Mouse (Mus musculus) thymus, postnatal 4 days (tissue): ENCODE measurements around the gene Slc7a11.

Source experiments
- DNase-seq: peaks from one replicate; pipeline ENCODE4 v3.0.0; 2021

Gene Slc7a11

DNA sequence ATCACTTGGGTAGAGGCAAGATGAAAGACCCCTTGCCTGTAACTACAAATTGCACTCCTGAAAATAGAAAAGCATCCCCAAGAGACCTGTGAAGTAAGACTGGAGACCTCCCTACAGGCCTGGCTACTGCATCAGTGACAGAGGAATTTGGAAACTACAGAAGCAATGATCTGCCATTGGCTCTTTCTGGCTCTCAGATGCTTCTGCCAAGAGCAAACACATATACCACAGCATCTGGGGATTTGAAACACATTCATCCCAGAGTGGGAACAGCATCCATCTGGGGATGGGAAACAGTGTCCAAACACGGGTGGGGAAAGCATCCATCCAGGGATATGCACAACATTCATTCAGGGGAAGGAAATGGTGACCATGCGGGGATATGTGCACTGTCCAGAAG, 313.1 kb downstream of the Slc7a11 start:
- no peak for DNase-seq

DNA sequence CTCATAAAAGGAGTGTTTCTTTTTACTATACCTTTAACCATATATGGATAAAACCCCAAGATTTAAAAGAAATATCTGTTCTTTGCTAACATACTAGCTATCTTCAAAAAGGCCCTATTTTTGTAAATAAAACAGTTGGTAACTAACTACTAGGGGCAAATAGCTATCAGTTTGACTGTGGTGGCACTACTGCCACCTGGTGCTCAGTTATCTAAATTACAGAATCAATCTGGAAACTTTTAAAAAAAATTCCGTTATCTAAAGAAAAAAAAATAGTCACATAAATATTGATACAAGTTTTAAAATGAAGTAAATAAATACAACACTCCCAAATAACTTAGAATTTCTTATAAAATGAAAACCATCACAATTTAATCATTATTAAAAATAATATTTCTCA, 322.4 kb downstream of the Slc7a11 start:
- no peak for DNase-seq

DNA sequence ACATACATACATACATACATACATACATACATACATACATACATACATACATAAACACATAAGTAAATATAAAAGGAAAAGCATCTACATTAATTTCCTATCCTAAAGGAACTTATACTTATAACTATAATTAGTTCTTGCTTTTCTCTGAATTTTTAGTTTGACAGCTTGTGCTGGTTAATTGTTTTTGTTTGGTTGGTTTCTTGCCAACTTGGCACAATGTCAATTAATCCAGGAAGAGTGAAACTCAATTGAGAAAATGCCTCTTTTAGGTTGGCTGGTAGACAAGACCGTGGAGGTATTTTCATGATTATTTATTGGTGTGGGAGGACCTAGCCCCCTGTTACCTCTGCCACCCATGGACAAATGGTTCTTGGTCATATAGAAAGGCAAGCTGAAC, 327.1 kb downstream of the Slc7a11 start:
- DNase-seq: no peak

DNA sequence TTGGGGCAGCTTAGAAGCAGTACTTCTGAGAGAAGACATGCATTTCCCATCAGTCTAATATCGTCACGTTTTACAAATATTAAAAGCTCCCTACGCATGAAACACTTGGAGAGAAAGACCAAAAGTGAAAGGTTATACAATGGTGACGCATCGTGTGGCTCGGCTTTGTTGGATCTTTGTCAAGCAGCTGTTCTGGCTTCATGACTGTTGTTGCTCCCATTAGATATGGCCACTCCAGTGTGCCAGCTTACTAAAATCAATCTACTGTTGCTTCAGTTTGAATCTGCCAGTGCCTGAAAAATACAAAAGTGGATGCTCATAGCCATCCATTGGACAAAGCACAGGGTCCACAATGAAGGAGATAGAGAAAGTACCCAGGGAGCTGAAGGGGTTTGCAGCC, 337.9 kb downstream of the Slc7a11 start:
- DNase-seq: no peak

GRCm38 (mm10) chr3:50094404-50095092, 348.9 kb downstream of the Slc7a11 start:
- DNase-seq: no peak

GRCm38 (mm10) chr3:50076979-50077378, 366.4 kb downstream of the Slc7a11 start:
- DNase-seq: peak; percentile 50

GRCm38 (mm10) chr3:50063396-50063795, 380.0 kb downstream of the Slc7a11 start:
- DNase-seq: no peak

DNA sequence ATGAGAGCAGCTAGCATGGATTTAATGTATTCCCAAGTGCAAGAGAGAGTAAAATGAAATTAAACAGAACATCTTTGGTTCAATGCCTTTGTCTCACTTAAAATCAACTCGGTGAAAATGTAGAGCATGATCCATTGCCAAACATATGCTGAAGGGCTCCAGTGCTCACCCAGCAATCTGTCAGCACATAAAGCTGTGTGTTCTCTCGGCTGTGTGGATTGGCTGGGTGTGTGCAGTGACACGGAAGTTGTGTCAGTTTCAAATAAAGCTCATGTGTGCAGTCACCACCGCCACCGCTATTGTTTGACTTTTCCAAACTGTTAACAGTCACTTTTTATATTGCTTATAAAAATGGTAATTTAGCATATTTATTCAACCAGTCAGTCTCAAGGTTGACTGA, 398.7 kb downstream of the Slc7a11 start:
- DNase-seq: no peak

GRCm38 (mm10) chr3:50044160-50044559, 399.3 kb downstream of the Slc7a11 start:
- no peak for DNase-seq

- no peak for DNase-seq
These were observed 402.3 kb downstream of the Slc7a11 start for GRCm38 (mm10) chr3:50041141-50041540.

- DNase-seq: no peak
These were observed 407.4 kb downstream of the Slc7a11 start for GRCm38 (mm10) chr3:50035875-50036528.

DNA sequence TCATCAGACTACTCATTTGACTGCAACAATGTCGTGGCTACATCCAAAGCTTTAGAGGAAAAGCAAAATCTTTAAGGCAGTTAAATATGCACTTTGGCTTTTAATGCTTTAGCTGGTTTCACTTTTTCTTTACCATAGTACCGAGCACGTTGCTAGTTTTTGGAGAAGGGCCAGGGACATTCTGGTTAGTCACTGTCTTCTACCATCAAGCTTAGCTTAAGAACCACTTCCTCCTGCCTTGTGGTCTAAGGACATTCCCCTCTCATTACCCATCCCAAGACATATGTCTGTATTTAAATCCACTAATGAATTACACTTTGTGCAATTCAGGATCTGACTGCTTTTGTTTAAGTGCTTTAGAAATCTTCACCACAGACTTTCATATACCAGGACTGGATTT, 410.1 kb downstream of the Slc7a11 start:
- DNase-seq: no peak

GRCm38 (mm10) chr3:50026039-50026438, 417.4 kb downstream of the Slc7a11 start:
- DNase-seq: no peak

DNA sequence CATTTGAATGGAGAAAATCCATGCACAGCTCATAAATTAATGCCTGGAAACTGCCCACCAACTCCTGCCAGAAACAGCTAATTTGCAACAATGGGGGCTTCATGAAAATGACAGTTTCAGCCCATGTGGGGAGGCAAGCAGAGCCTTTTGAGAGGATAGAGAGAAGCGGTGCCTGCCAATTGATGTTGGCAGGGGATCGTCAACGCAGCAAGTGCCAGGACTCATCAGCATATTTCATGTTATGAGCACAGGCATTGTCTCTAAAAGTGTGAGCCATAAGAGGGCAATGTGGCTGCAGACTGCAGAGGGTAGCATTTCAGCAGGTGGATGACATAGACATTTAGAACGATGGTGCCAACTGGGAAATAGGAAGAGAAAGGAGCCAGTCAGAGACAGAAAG, 429.0 kb downstream of the Slc7a11 start:
- no peak for DNase-seq

- DNase-seq: no peak
These were observed 431.4 kb downstream of the Slc7a11 start for GRCm38 (mm10) chr3:50012012-50012411.

DNA sequence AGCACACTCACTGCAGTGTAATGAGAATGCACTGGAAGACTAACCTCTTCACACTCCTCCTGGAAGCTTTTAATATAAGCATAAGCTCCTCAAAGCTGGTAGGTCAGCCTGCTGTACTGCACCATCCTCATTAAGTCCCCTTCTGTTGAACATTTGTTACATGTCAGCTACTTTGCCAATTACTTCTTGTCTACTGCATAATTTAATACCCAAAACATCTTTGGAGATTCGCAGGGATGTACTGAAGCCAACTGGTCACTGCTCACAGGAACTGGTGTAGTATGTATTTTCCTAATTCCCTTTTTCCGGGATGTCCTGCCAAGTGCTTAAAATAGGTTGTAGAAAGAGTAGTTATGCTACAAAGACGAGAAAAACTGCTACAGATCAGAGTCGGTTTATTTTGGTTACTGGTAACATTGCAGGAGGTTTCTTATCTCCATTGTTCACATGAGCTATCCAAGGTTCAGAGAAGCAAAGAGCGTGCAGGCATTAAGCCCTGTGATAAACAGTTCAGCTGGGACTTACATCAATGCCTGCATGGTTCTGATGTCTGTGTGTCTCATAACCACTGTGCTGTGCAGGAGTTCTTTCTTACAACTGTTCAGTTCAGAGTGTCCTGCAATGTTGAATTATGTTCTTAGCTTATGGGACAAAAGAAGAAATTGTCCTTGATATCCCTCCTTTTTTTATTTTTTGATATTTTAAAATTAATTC, 439.3 kb downstream of the Slc7a11 start:
- no peak for DNase-seq

- no peak for DNase-seq
These were observed 441.3 kb downstream of the Slc7a11 start for GRCm38 (mm10) chr3:50002067-50002466.

DNA sequence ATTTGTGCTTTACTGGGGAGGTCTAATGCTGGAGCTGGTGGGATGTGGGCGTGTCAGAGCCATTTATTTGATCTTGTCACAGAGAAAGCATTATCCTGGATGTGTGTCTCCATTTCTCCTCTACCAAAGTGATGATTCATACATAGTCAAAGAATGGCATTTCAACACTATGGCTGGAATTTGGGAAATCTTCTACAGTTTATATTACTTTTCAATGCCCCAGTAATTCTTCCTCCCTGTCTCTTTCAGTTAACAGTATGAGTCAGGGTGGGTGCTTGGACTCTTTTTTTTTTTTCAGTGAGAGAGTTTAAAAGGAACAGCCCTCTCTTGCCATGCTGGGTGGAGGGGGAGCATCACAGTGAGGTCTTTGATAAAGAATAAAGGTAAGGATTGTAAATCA, 441.8 kb downstream of the Slc7a11 start:
- no peak for DNase-seq

GRCm38 (mm10) chr3:49992891-49993290, 450.5 kb downstream of the Slc7a11 start:
- DNase-seq: no peak

DNA sequence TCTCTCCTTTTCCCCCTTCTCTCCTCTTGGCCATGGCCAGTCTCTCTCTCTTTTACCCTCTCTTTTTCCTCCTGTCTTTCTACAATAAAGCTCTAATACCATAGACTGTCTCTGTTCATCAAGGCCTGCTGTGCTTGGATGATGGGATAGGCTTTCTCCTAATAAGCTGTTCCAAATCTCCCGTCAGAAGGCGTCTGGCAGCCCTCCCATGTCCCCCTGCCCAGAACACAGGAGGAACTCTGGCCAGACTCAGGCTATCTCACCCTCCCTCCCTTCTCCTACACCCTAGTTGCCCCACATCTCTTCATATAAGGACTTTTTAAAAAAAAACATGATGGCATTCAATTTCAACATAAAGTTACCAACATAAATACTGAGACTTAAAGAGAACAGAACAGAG, 456.2 kb downstream of the Slc7a11 start:
- no peak for DNase-seq

GRCm38 (mm10) chr3:49984795-49985194, 458.6 kb downstream of the Slc7a11 start:
- DNase-seq: no peak

DNA sequence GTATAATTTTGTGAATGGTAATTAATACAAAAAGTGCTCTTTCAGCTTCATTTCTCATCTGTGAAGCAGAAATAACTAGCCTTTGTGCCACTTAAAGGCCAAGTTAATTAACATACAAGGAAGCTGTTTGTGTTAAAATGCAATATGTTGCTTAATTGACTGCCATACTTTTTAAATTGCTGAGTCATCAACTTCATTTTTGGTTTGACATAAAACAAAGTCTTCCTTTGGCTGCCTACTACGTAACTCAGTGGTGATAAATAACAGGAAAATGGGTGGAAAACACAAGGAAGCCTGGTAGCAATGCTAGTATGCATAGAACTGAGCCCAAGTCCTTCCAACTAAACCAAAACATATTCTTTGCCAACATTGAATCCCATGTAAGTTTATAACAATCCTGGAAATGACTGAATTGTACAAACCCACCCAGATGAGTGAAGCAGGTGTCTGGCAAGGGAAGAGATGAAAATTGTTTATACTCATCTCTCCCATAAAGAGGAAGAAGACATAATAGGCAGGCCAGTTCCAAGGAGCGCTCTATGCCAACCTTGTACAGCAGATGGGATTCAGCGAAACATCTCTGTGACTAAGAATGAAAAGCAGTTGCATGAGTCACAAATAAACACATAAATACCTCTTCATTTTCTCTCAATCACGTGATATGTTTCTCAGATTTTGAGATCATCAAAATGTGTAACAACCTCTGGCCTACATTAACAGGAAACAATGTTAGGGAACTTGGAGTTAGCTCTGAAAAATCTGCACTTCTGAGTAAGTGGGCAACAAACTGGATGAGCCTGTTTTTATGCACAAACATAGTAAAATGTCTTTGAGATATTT, 459.8 kb downstream of the Slc7a11 start:
- DNase-seq: no peak

DNA sequence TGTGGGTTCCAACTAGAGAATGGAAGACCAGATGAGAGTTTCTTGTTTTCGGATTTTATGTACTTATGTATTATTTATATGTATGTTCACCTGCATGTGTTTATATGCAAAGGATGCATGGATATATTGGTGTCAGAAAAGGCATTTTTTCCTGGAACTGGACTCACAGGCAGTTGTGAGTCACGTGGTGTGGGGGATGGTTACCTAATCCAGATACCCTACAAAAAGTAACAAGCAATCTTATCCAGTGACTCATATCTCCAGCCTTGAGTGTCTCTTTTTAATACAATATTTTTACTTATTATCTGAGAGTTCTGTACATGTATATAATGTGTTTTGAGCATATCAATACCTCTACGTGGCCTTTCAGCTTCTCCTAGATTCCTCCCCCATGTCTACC, 469.4 kb downstream of the Slc7a11 start:
- no peak for DNase-seq
